Mouse (Mus musculus): ENCODE data around the gene Mast4. TPM values are rescaled to one million over a fixed set of nuclear protein-coding genes. Genes with fewer than 3 reads are reported as not detected.

Mast4 gene
- total RNA-seq, 4 experiments from 2014 or later = 19.8 to 27.6 (median 25.3) TPM

GRCm38 (mm10) chr13:103196307-103196706, 138.0 kb downstream of the Mast4 start:
- no peak for DNase-seq (ENCODE audit: low spot score)

GRCm38 (mm10) chr13:103195847-103196246, 138.4 kb downstream of the Mast4 start:
- no peak for DNase-seq (ENCODE audit: low spot score)

- no peak for DNase-seq (ENCODE audit: low spot score)
Observed at GRCm38 (mm10) chr13:103183566-103183965, 150.7 kb downstream of the Mast4 start.

DNA sequence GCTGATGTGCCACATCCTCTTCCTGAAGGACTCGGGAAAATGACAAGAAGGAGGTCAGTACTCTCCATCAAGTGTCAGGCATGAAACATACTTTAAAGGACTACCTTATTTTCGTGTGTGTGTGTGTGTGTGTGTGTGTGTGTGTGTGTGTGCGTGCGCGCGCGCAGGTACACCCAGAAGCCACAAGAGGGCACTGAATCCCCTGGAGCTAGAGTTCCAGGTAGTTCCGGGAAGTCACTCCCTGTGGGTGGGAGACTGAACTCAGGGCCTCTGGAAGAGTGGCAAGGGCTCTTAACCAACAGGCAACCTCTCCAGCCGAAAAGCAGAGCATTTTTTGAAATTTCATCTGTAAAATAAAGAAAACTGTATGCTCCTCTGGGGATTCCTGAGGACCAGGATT, 152.5 kb downstream of the Mast4 start:
- no peak for DNase-seq (ENCODE audit: low spot score)

DNA sequence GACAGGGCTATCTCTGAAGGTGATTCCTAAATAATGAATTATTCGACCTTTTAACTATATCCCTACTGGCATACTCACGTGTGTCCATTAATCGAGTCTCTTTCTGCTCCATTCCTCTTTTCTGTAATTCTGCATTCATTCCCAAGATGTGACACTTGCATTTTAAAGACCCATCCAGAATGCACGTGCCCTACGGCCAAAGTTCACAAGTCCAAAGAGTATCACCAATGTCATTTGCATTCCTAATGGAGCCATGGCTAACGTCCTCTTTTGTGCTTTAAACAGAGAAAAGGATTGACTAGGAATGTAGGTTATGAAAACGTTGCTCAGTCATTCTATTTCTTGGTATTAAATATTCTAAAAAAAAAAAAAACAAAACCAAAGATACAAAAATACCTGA, 157.4 kb downstream of the Mast4 start:
- DNase-seq (ENCODE audit: low spot score) = no peak

DNA sequence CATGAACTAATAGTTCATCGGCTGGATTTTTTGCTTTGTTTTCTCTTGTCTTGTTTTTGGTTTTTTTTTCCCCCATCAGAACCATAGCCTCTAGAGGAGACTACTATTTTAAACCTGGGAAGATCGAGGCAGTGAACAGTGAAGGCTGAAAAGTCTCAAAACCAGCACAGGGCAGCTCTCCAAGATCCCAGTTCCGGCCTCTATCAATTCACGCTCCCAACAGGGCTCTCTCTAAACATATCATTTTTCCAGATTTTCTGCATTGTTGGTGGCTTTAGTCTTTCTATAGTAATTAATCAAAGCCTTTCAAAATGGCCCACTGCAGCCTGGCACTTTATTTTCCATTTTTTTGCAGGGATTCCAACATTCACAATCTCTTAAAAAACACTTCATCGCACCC, 159.9 kb downstream of the Mast4 start:
- DNase-seq (ENCODE audit: low spot score) = peak; percentile 40

GRCm38 (mm10) chr13:103173545-103174182, 160.6 kb downstream of the Mast4 start:
- peak; percentile 79 for DNase-seq (ENCODE audit: low spot score)

GRCm38 (mm10) chr13:103151944-103152343, 182.4 kb downstream of the Mast4 start:
- DNase-seq (ENCODE audit: low spot score) = no peak

GRCm38 (mm10) chr13:103151171-103151570, 183.1 kb downstream of the Mast4 start:
- DNase-seq (ENCODE audit: low spot score) = no peak

DNA sequence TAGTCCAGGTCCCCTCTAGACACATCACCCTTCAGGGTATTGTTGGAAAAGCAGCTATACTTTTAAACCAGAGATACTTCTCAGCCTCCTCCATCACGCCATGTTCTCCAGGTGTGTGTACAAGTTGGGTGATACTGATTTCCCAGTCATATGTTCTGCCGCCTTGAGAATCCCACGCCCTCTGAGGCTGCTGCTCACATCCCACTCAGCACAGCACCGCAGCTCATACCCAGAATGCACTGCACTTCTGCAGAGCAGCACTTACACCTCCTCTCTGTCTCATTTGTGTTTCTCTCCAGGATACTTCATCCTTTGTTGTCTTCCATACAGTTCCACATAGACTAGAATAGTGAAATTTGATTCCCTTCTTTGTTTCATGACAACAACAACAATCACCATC, 183.6 kb downstream of the Mast4 start:
- no peak for DNase-seq (ENCODE audit: low spot score)

DNA sequence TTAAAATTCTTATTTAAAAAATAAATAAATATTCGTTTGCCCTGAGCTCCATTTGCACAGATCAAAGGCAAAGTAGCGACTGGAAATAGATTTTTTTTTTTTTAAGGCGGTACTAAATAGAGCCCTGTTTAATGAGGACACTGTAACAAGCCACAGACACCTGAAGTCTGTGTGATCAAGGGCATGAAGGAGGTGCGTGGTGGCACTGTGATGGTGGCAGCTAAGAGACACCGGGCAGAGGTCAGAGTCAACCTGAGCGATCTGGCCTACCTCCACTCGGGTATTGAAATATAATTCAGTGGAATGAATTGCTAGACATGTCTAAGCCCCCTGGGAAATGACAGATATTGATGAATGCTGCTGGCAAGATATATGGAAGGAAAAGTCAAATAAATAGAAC, 184.9 kb downstream of the Mast4 start:
- no peak for DNase-seq (ENCODE audit: low spot score)

- DNase-seq (ENCODE audit: low spot score) = no peak
Observed at GRCm38 (mm10) chr13:103144343-103144742, 190.0 kb downstream of the Mast4 start.

GRCm38 (mm10) chr13:103141304-103141703, 193.0 kb downstream of the Mast4 start:
- DNase-seq (ENCODE audit: low spot score) = no peak

DNA sequence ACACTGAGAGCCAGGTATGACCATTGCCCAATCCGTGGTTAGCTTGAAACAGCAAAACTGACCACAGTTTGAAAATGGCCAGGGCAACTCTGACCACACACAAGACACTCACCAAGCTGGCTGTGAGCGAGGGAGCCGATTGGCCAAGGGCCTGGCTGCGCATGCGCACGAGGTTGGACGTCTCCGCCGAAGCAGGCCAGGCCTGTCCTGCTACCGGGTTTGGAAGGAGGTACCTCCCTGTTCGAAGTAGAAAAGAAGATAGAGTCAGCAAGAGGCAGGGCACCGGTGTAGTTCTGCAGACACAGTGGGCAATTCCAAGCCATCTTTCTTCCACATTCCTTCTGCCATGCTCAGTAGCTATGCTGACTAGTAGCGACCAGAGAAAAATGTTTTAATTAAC, 194.2 kb downstream of the Mast4 start:
- no peak for DNase-seq (ENCODE audit: low spot score)

DNA sequence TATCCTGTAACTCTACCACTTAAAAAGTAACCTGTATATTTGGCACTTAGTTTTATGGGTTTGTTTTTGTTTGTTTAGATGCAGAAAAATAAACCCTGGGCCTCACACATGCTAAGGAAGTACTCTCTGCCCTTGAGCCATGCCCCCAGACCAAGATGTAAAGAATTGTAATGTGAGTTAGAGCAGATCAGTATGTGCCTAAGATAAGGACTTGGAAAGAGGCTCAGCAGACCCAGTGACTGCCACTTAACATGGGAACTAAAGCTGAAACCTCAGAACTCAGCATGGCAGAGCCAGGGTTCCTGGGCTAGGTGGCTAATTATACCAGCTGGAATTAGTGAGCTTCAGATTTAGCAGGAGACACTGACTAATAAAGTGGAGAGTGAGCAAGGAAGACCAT, 196.0 kb downstream of the Mast4 start:
- no peak for DNase-seq (ENCODE audit: low spot score)

GRCm38 (mm10) chr13:103135224-103135883, 198.9 kb downstream of the Mast4 start:
- no peak for DNase-seq (ENCODE audit: low spot score)

- no peak for DNase-seq (ENCODE audit: low spot score)
Observed at GRCm38 (mm10) chr13:103131781-103132180, 202.5 kb downstream of the Mast4 start.

- no peak for DNase-seq (ENCODE audit: low spot score)
Observed at GRCm38 (mm10) chr13:103129130-103129797, 205.0 kb downstream of the Mast4 start.

DNA sequence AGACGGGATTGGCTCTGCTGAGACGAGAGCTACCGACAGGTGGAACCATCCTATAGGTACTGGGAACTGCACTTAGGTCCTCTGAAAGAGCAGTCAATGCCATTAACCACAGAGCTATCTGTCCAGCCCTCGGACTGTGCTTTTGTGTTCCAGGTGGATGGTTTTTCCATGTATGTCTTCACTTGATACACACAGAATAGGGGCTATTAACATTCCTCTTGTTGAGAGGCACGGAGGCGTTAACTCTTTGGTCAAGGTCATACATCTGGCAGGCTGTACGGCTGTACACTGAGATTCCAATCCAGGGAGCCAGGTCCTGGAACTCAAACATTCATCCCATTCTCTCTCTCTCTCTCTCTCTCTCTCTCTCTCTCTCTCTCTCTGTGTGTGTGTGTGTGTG, 205.6 kb downstream of the Mast4 start:
- no peak for DNase-seq (ENCODE audit: low spot score)

DNA sequence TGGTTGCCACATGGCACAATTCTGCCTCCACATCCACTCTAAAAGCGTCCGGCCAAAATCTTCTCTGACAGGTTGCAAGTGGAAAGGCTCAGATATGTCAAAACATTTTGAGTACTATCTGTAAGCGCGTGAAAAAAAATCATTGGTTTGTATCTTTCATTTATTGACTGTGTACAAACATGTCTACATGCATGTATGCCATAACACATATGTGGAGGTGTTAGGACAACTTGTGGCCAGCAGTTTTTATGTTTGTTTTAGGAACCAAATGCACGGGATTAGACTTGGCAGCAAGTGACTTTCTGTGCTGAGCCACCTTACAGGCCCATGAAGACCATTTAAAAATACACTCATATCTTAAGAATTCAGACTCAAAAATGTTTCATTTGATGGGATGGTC, 206.7 kb downstream of the Mast4 start:
- DNase-seq (ENCODE audit: low spot score) = no peak

GRCm38 (mm10) chr13:103123716-103124115, 210.6 kb downstream of the Mast4 start:
- DNase-seq (ENCODE audit: low spot score) = no peak

- DNase-seq (ENCODE audit: low spot score) = no peak
Observed at GRCm38 (mm10) chr13:103121796-103122792, 212.2 kb downstream of the Mast4 start.

Measured in heart, adult 8-10 months (tissue).